26 mouse cellular contexts compared by ENCODE assay signal in the genomic region with DNA sequence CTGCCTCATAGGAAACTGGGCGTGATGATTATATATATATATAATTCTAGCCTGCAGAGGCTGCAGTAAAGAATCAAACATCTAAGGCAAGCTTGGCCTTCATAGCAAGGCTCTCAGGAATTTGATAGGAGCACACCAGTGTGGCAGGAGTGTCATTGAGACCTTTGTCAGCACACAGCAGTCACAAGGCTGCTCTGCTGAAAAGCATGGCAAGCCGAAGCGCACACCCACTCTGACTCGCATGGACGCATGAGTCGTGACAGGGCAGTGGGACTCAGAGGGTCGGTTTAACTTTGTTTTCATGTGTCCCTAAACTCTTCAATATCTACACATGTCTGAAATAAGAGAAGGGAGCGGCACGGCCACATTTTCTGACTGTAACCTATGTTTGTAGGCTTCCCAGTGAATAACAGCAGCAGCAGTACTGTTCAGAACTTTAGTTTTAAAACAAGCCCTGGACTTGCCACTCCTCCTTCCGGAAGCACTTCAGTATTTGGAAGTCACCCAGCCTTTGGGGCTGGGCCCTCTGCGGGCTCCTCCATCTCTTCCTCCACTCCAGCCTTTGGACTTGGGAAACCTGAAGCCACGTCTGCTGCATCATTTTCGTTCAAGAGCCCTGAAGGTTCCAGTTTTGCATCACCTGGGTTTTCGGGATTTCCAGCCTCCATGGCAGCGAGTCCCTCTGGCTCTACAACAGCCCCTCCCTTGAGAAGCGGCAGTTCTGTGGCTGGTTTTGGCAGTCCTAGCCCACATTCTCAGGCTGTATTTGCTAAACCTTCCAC. TPM values are rescaled to one million over a fixed set of nuclear protein-coding genes. Genes with fewer than 3 reads are reported as not detected.
DNase-seq lines count a peak whose midpoint lies in the region; ATAC-seq and TF ChIP-seq lines count a peak whose summit lies in the region.
"Had no signal": no experiment of that assay in that cellular context is flagged by ENCODE, and none has a peak within 500 bp of the region (broad histone marks: within the 10 kb centered on the region; RNA-seq: fewer than 3 reads in every experiment).

No protein-coding gene starts in this region.

- peak overlapping the region; percentile 41 for H3K4me2 ChIP-seq in heart, embryonic 15.5 days
- no peak overlapping the region for H3K4me2 ChIP-seq in intestine, postnatal 0 days (replicated peaks; ENCODE audit: low read depth)
- H3K4me2 ChIP-seq: forebrain, embryonic 15.5 days; intestine, embryonic 15.5 days; liver, embryonic 15.5 days; midbrain, embryonic 15.5 days; neural tube, embryonic 12.5 days had no signal

- no peaks in the 10 kb centered on the region for H3K9me3 ChIP-seq in ES-E14 (ENCODE audit: control insufficient read depth, insufficient read depth, low read depth, low read length)
- no peaks in the 10 kb centered on the region for H3K9me3 ChIP-seq in heart, embryonic 15.5 days (replicated peaks)
- no peaks in the 10 kb centered on the region for H3K9me3 ChIP-seq in intestine, postnatal 0 days (ENCODE audit: control insufficient read depth)
- H3K9me3 ChIP-seq: forebrain, embryonic 15.5 days; intestine, embryonic 15.5 days; limb, embryonic 10.5 days; liver, embryonic 15.5 days; midbrain, embryonic 15.5 days had no signal

- ATAC-seq in heart, embryonic 15.5 days (replicated peaks; ENCODE audit: insufficient number of reproducible peaks, insufficient read depth, low FRiP score, low read depth): no peak
- no peak for ATAC-seq in intestine, postnatal 0 days
- ATAC-seq: forebrain, embryonic 15.5 days; hindbrain, embryonic 16.5 days; intestine, embryonic 15.5 days; midbrain, embryonic 15.5 days had no signal

- 79% methylated on average over 16 of the region's 16 CpGs for WGBS in heart, embryonic 15.5 days
- 92% methylated on average over 16 of the region's 16 CpGs for WGBS in intestine, postnatal 0 days

- H3K27ac ChIP-seq in ES-E14 (ENCODE audit: insufficient read depth, low read depth, low read length, poor library complexity, severe bottlenecking): peak overlapping the region; percentile 66
- peak overlapping the region; percentile 65 for H3K27ac ChIP-seq in heart, embryonic 15.5 days
- H3K27ac ChIP-seq in intestine, postnatal 0 days (ENCODE audit: low read depth, low read length): no peak overlapping the region
- H3K27ac ChIP-seq: embryonic facial prominence, embryonic 10.5 days; forebrain, embryonic 15.5 days; intestine, embryonic 15.5 days; kidney, postnatal 0 days; limb, embryonic 10.5 days; liver, embryonic 15.5 days; macrophage; midbrain, embryonic 15.5 days; neural tube, embryonic 12.5 days had no signal

- no peak for TF ChIP-seq CTCF in intestine, postnatal 0 days (IDR thresholded peaks at IDR 0.05; ENCODE audit: low read depth)

- peaks cover 3 to 8% of the 10 kb centered on the region in 2 experiments; a peak in 3 of 4 replicates for H3K4me1 ChIP-seq in ES-E14 (ENCODE audit: control insufficient read depth in 2 of 2, insufficient read depth in 2 of 2, low read length in 2 of 2, poor library complexity in 1 of 2)
- 0 out of 2 replicates have a peak, but pooled peaks cover 8% of the 10 kb centered on the region for H3K4me1 ChIP-seq in heart, embryonic 15.5 days (replicated peaks)
- no peaks in the 10 kb centered on the region for H3K4me1 ChIP-seq in intestine, postnatal 0 days (replicated peaks; ENCODE audit: control insufficient read depth, insufficient read depth, low read length)
- H3K4me1 ChIP-seq: embryonic facial prominence, embryonic 10.5 days; forebrain, embryonic 15.5 days; intestine, embryonic 15.5 days; limb, embryonic 10.5 days; liver, embryonic 15.5 days; midbrain, embryonic 15.5 days; neural tube, embryonic 12.5 days had no signal

- H3K4me3 ChIP-seq in ES-E14 (ENCODE audit: insufficient read depth in 1 of 2, low read depth in 1 of 2, low read length in 2 of 2, poor library complexity in 1 of 2, severe bottlenecking in 1 of 2): peak overlapping the region in 1 of 2 experiments; percentile 29; a peak in 1 of 4 replicates
- H3K4me3 ChIP-seq in heart, embryonic 15.5 days: no peak overlapping the region
- H3K4me3 ChIP-seq in intestine, postnatal 0 days (ENCODE audit: low read depth, low read length): no peak overlapping the region
- H3K4me3 ChIP-seq: embryonic facial prominence, embryonic 10.5 days; forebrain, embryonic 15.5 days; intestine, embryonic 15.5 days; limb, embryonic 10.5 days; liver, embryonic 15.5 days; midbrain, embryonic 15.5 days; neural tube, embryonic 12.5 days had no signal

- peaks cover 8% of the 10 kb centered on the region for H3K36me3 ChIP-seq in ES-E14 (ENCODE audit: control insufficient read depth, insufficient read depth, low read length, poor library complexity, severe bottlenecking)
- peaks cover 38% of the 10 kb centered on the region for H3K36me3 ChIP-seq in heart, embryonic 15.5 days
- H3K36me3 ChIP-seq in intestine, postnatal 0 days (ENCODE audit: control insufficient read depth, insufficient read depth): peaks cover 32% of the 10 kb centered on the region

- in situ Hi-C loops in ES-E14 (cut with MboI; ENCODE audit: low sequenced_read_pairs in 2 of 2, unreplicated experiment in 2 of 2): no loop called here

- DNase-seq in ES-E14 (ENCODE audit: low read depth, low spot score): no peak
- DNase-seq in heart, adult 8-10 months (ENCODE audit: low spot score): peak; percentile 9
- peak; percentile 51 for DNase-seq in heart, postnatal 4 days
- DNase-seq in spleen, postnatal 14 days (ENCODE audit: low spot score in 2 of 2): no peak
- no peak for DNase-seq in kidney, postnatal 10 days
- DNase-seq: adrenal gland, postnatal 25 days; B cell, adult 2 months; cerebellum, adult 9-11 months; gastrocnemius, postnatal 14 days; liver; retina, postnatal 1 day; right cerebral cortex, postnatal 25 days; spleen, adult 18-20 months had no signal

- no peaks in the 10 kb centered on the region for H3K27me3 ChIP-seq in heart, embryonic 15.5 days
- H3K27me3 ChIP-seq in intestine, postnatal 0 days (replicated peaks; ENCODE audit: control insufficient read depth, insufficient read depth, low read length): no peaks in the 10 kb centered on the region
- H3K27me3 ChIP-seq: CH12.LX; forebrain, embryonic 15.5 days; intestine, embryonic 15.5 days; liver, embryonic 15.5 days; midbrain, embryonic 15.5 days; neural tube, embryonic 12.5 days had no signal

- H3K9ac ChIP-seq in ES-E14 (ENCODE audit: insufficient read depth, low read depth, low read length, poor library complexity, severe bottlenecking): peak overlapping the region; percentile 44; the same call in 1 of the 2 replicates
- no peak overlapping the region for H3K9ac ChIP-seq in heart, embryonic 15.5 days
- no peak overlapping the region for H3K9ac ChIP-seq in intestine, postnatal 0 days (ENCODE audit: low read depth, low read length)
- H3K9ac ChIP-seq: forebrain, embryonic 15.5 days; intestine, embryonic 15.5 days; liver, embryonic 15.5 days; midbrain, embryonic 15.5 days; neural tube, embryonic 12.5 days had no signal

TF ChIP-seq in ES-E14, 5 proteins besides CTCF, POLR2A, EP300 and RAD21:
- TF ChIP-seq MAFK (IDR thresholded peaks at IDR 0.05; ENCODE audit: insufficient read depth, low read depth, low read length) (no peak), CHD2 (IDR thresholded peaks at IDR 0.05; ENCODE audit: low read depth, low read length) (no peak), HCFC1 (IDR thresholded peaks at IDR 0.05; ENCODE audit: borderline replicate concordance, insufficient read depth, low read length) (no peak), ZC3H11A (IDR thresholded peaks at IDR 0.05; ENCODE audit: borderline replicate concordance, low read depth, low read length) (no peak), ZNF384 (IDR thresholded peaks at IDR 0.05; ENCODE audit: low read depth, low read length) (no peak)

RNA-seq across cellular contexts. Expression of a gene that starts 16.9 kb away (rescaled TPM):
- total RNA-seq in ES-E14 (2012; rRNA removed): 10.5 and 11.9 TPM in 2 replicates
- total RNA-seq in heart, adult 8-10 months (2022): 1 to 10 TPM; 7.0 to 9.2 (median 7.9) TPM
- 10.9 and 12.1 TPM in 2 replicates for polyA plus RNA-seq in heart, embryonic 15.5 days (2015; fragmentation: Nextera tagmentation; extraction: Ambion mirVana)
- 10 to 100 TPM; 10.6 to 11.2 TPM for total RNA-seq in heart, postnatal 4 days (2021)
- 4.7 and 6.6 TPM in 2 replicates for polyA plus RNA-seq in intestine, postnatal 0 days (2015; fragmentation: Nextera tagmentation; extraction: Ambion mirVana)

Comparison
In these comparisons a context has a peak if more than half of its experiments do, and no peak if none do; other contexts are left out.
1. DNase-seq: peak in heart, adult 8-10 months (single experiment) and heart, postnatal 4 days (single experiment); none in ES-E14 (single experiment), spleen, postnatal 14 days (0 of 2) and kidney, postnatal 10 days (single experiment).